Mouse (Mus musculus) common myeloid progenitor, adult 5-6 weeks (primary cell): ENCODE results near the gene Becn1. TPM values are rescaled to one million over a fixed set of nuclear protein-coding genes. Genes with fewer than 3 reads are reported as not detected.

Experiments used
- ATAC-seq: replicated peaks from 2 replicates; pipeline ENCODE4 v1.8.0; 2016; ENCODE audit warnings: low read depth, mild to moderate bottlenecking, moderate TSS enrichment, inconsistent platforms; ENCODE audit not compliant: poor library complexity, severe bottlenecking
- total RNA-seq: library from RNA; stranded (forward); fragments of 200-1000, 187-1606 nt; gene quantifications from 2 replicates; pipeline ENCODE4 v1.2.3, GENCODE M21; 2017

The Becn1 gene
- total RNA-seq, 1 experiment from 2014 or later, result 208 TPM

DNA sequence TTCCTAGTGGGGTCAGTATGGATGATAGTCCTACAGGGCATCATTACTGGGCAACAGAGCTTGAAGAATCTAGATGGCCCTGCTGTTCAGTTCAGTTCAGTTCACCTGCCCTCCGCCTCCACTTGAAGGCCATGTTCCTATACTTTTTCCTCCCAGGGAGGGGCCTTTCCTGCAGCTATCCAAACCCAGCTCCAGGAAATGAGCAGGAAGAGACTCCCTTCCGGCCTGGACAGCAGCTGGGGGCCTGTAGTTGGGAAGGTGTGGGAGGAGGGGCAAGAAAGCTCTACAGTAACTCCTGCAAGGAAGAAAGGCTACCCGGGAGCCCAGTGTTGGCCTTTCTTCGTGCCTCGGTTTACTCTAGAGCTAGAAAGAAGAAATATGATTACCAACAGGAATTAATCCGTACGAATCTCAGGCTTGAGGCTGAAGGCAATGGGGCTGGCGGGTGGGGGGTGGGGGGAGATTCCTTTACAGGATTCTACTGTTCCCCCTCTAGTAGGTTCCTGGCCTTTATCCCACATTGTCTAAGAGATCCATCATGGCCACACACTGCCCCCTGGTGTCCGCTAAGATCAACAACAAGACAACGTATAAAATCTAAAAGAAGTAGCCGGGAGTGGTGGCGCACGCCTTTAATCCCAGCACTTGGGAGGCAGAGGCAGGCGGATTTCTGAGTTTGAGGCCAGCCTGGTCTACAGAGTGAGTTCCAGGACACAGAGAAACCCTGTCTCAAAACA, 53.7 kb downstream of the Becn1 start:
- ATAC-seq, result peak; percentile 59

DNA sequence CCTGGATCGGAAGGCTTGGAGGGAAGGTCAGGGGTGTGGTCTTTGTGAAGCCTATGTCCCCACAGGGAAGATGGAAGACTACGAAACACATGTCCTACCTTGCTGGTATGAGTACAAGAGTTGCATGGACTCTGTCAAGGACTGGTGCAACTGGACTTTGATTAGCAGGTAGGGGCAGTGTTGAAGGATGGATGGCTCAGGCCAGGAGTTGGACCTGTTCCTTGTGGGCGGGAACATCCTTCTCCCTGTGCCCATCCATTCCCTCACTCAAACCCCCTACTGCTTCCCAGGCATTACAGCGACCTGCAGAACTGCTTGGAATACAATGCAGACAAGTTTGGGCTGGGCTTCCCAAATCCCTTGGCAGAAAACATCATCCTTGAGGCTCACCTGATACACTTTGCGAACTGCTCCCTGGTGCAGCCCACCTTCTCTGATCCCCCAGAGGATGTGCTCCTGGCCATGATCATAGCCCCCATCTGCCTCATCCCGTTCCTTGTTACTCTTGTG, 54.5 kb downstream of the Becn1 start:
- ATAC-seq, result no peak

DNA sequence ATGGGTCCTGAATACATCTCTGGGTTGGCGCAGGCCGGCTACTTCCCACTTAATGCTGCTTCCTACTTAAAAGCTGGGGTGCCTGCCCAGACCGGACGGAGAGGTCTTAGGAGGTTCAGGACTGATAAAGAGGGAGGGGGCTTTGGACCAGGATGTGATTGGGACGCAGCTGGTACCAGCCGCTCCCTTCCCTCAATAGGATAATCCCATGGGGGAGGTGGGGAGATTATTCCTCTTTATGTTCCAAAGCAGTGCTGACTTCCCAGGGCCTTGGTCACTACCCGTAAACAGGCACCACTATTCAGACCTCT, 55.4 kb downstream of the Becn1 start:
- ATAC-seq, result peak; percentile 34

DNA sequence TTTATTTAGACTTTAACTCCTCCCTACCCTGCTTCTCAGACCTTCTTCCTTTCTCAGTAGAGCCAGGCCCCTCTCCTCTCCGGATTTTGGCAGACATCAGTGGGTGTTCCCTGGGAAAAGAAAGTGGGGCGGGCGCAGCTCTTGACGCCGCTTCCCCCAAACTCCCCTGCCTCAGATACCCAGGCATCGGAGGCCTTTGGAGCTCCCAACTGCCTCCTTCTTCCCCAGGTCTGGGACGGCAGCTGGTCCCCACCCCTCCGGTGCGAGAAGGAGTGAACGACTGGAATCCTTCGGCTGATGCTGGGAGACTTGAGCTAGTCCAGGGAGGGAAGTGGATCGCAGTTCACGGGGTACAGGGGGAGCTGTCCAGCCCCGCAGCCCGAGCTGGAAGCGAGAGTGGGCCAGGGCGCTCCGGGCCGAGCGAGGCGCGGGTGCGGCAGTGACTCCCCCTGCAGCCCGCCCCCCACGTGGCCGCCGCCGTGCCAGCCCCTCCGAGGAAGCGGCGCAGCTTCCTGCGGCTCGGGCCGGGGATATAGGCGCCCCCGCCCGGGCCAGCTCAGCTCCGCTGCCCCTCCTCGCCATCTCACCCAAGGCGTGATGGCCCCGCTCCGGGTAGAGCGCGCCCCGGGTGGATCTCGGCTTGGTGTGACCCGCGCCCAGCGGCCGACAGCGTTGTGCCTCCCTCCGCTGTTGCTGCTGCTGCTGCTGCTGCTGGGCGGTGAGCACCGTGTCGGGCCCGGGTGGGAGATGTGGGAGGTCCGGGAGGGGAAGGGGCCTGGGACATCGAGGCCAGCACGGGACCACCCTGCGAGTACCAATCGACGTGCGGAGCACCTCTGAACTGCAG, 56.0 kb downstream of the Becn1 start, which contains the start of gene Ramp2:
TSS of gene Ramp2 (plus strand) at position 174 of the 847 bp plus-strand sequence.
- ATAC-seq, result peak; percentile 37; the same call in 1 of the 2 replicates

DNA sequence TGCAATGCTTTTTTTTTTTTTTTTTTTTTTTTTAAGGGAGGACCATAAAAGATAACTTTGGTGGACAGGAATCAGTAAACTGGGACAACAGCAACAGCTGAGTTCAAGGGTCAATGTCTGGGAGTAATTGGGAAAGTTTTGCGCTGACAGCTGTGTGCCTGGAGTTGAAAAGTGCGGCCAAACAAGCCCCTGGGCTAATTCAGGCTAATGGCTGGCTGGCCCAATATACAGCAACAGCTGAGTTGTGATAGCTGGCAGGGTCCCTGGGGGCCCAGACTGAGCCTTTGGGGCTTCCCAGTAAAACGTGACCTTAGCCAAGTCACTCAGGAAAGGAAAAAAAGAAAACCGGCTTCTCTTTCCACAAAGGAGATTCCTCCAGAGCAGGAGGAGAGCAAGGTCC, 57.0 kb downstream of the Becn1 start:
- no peak for ATAC-seq

DNA sequence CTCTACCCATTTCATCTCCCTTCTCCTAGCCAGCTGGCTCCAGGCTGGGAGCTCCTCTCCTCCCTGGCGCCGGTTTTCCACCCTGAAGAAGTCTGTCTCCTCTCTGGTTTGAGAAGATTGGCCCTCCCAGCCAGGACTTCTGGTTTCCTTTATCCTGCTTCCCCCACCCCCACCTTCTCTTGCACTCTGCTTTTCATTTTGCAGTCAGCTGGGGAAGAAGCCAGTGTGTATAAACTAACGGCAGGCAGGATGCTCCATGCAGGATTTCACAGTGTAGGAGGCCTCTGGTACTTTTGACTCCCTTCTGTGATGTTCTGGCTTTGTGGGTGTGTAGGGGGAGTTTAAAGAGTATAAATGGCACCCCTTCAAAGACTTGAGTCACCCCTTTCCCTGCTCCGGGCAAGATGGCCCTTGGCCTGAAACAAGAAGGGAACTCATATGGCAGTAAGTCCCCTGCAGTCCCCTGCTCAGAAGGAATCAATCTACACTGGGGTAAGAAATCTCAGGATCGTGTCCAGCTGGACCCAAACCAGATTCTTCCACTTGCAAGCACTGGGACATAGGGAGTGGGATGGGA, 63.9 kb downstream of the Becn1 start:
- no peak for ATAC-seq

DNA sequence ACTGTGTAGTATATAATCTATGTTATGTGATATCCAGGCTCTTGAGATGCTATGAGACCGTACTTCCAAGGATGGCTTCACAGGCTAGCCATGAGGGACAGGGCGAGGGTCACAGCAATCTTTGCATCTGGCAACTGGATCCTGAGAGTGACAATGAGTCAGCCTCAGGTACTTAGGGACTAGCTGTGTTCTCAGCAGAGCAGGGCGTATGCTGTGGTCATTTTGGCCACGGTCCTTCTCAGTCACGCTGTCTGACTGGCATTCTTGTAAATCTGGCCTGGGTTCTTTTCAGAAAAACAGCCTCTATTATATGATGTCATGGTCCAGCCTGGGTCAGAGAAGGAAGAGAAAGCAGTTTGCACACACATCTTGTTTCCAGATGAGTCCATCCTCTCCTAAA, 65.3 kb downstream of the Becn1 start:
- no peak for ATAC-seq

Other genes with a start within 250 kb of the Becn1 start
- 4.5 and 8.3 TPM in 2 replicates for gene Naglu, start 232.3 kb downstream of the Becn1 start, total RNA-seq
- gene Hsd17b1, start 223.9 kb downstream of the Becn1 start, total RNA-seq, result 1.2 TPM in 1 of 2 replicates, not detected in the other
- 13.3 and 23.2 TPM in 2 replicates for gene Coasy, start 219.7 kb downstream of the Becn1 start, total RNA-seq
- gene Mlx, start 215.0 kb downstream of the Becn1 start, total RNA-seq, result 30.0 and 31.1 TPM in 2 replicates
- 46.7 and 57.6 TPM in 2 replicates for gene Psmc3ip, start 206.8 kb downstream of the Becn1 start, total RNA-seq
- gene Retreg3, start 182.4 kb downstream of the Becn1 start, total RNA-seq, result 21.7 and 32.1 TPM in 2 replicates
- gene Tubg1, start 182.3 kb downstream of the Becn1 start, total RNA-seq, result 32.5 and 37.8 TPM in 2 replicates
- gene Tubg2, start 146.4 kb downstream of the Becn1 start, total RNA-seq, result not detected in 2 replicates
- gene Cntnap1, start 131.8 kb downstream of the Becn1 start, total RNA-seq, result 0.05 TPM in 2 replicates
- gene Plekhh3, start 130.9 kb downstream of the Becn1 start, total RNA-seq, result 0.15 and 0.32 TPM in 2 replicates
- gene Ccr10, start 126.8 kb downstream of the Becn1 start, total RNA-seq, result not detected in 2 replicates
- gene Ezh1, start 75.8 kb downstream of the Becn1 start, total RNA-seq, result 15.3 and 22.8 TPM in 2 replicates
- gene Ramp2, start 56.3 kb downstream of the Becn1 start, total RNA-seq, result 0.58 TPM in 1 of 2 replicates, not detected in the other
- gene Vps25, start 48.6 kb downstream of the Becn1 start, total RNA-seq, result 51.5 and 61.9 TPM in 2 replicates
- gene Wnk4, start 41.7 kb downstream of the Becn1 start, total RNA-seq, result not detected in 2 replicates
- 1.5 and 5.4 TPM in 2 replicates for gene Cntd1, start 23.3 kb downstream of the Becn1 start, total RNA-seq
- 34.3 and 43.1 TPM in 2 replicates for gene Coa3, start 23.2 kb downstream of the Becn1 start, total RNA-seq
- 112 and 153 TPM in 2 replicates for gene Psme3, start 13.9 kb upstream of the Becn1 start, total RNA-seq
- gene Aoc2, start 22.8 kb upstream of the Becn1 start, total RNA-seq, result 0.78 and 2.4 TPM in 2 replicates
- gene Aoc3, start 28.3 kb upstream of the Becn1 start, total RNA-seq, result under 0.01 and 0.29 TPM in 2 replicates
- not detected in 2 replicates for gene G6pc, start 65.3 kb upstream of the Becn1 start, total RNA-seq
- gene Aarsd1, start 115.3 kb upstream of the Becn1 start, total RNA-seq, result 51.6 and 69.0 TPM in 2 replicates
- 1.1 and 17.0 TPM in 2 replicates for gene Gm27029, start 122.5 kb upstream of the Becn1 start, total RNA-seq
- 3.1 and 5.4 TPM in 2 replicates for gene Rundc1, start 122.8 kb upstream of the Becn1 start, total RNA-seq
- gene Ptges3l, start 123.0 kb upstream of the Becn1 start, total RNA-seq, result not detected in 2 replicates
- 3,230 and 4,557 TPM in 2 replicates for gene Rpl27, start 140.0 kb upstream of the Becn1 start, total RNA-seq
- gene Ifi35, start 146.1 kb upstream of the Becn1 start, total RNA-seq, result 29.9 and 33.1 TPM in 2 replicates
- gene Rnd2, start 162.7 kb upstream of the Becn1 start, total RNA-seq, result 2.8 and 3.1 TPM in 2 replicates
- 14.4 and 15.5 TPM in 2 replicates for gene Vat1, start 163.9 kb upstream of the Becn1 start, total RNA-seq
- gene Brca1, start 249.7 kb upstream of the Becn1 start, total RNA-seq, result 43.0 and 49.1 TPM in 2 replicates
- 47.1 and 61.9 TPM in 2 replicates for gene Nbr1, start 249.9 kb upstream of the Becn1 start, total RNA-seq